Mouse (Mus musculus) limb, embryonic 15.5 days (tissue): ENCODE measurements around the gene Klrb1b. TPM values are rescaled to one million over a fixed set of nuclear protein-coding genes. Genes with fewer than 3 reads are reported as not detected.

ENCODE experiments used
- ATAC-seq: fragments of 200-750 bp; cut with Nextera tagmentation; 2 replicates; pipeline ENCODE4 v1.8.0; 2017; ENCODE audit warnings: low read depth, moderate TSS enrichment; ENCODE audit not compliant: insufficient number of reproducible peaks, low FRiP score, low TSS enrichment
- H3K27ac ChIP-seq: fragments of 300-500 bp; sonication (generic); 2 replicates; pipeline ENCODE4 v1.5.1; 2015; ENCODE audit warnings: moderate library complexity, mild to moderate bottlenecking, inconsistent platforms
- H3K27me3 ChIP-seq: fragments of 300-500 bp; sonication (generic); 2 replicates; pipeline ENCODE4 v1.6.1; 2015; ENCODE audit warnings: inconsistent platforms
- H3K36me3 ChIP-seq: fragments of 300-500 bp; sonication (generic); 2 replicates; pipeline ENCODE4 v1.6.1; 2015; ENCODE audit warnings: inconsistent platforms
- H3K4me1 ChIP-seq: fragments of 300-500 bp; sonication (generic); 2 replicates; pipeline ENCODE4 v1.6.1; 2015; ENCODE audit warnings: inconsistent platforms
- H3K4me2 ChIP-seq: fragments of 300-500 bp; sonication (generic); 2 replicates; pipeline ENCODE4 v1.6.1; 2015; ENCODE audit warnings: mild to moderate bottlenecking, inconsistent platforms
- H3K4me3 ChIP-seq: fragments of 300-500 bp; sonication (generic); 2 replicates; pipeline ENCODE4 v1.5.1; 2015; ENCODE audit warnings: mild to moderate bottlenecking, inconsistent platforms
- H3K9ac ChIP-seq: fragments of 300-500 bp; sonication (generic); 2 replicates; pipeline ENCODE4 v1.6.1; 2015; ENCODE audit warnings: inconsistent platforms
- H3K9me3 ChIP-seq: fragments of 300-500 bp; sonication (generic); 2 replicates; pipeline ENCODE4 v1.6.1; 2016; ENCODE audit warnings: inconsistent platforms
- WGBS: fragments of 180-500 bp; shearing (Covaris S2); methylation state at CpG from one replicate; pipeline ENCODE4 v1.1.7; 2015; 5-methylcytosine and 5-hydroxymethylcytosine counted together
- polyA plus RNA-seq: library from polyadenylated mRNA; unstranded; fragments of >200 nt; fragmentation: Nextera tagmentation; extraction: Ambion mirVana; gene quantifications from 2 replicates; pipeline ENCODE4 v1.2.1, GENCODE M21; 2015

Gene Klrb1b
- 0.11 and 0.18 TPM in 2 replicates for polyA plus RNA-seq

- no peak within 1 kb of the TSS for H3K4me2 ChIP-seq
- no peak within 1 kb of the TSS for H3K4me3 ChIP-seq
- H3K27me3 ChIP-seq: no peaks in the 10 kb centered on the region
- H3K36me3 ChIP-seq: no peaks in the 10 kb centered on the region
- no peak for ATAC-seq
- H3K4me1 ChIP-seq: no peaks in the 10 kb centered on the region
- no peak within 1 kb of the TSS for H3K27ac ChIP-seq
- 83% methylated on average over 6 of the region's 6 CpGs for WGBS
- no peak within 1 kb of the TSS for H3K9ac ChIP-seq
- no peaks in the 10 kb centered on the region for H3K9me3 ChIP-seq
These were observed at the start of gene Klrb1b, which contains the start of gene Gm44511 for GRCm38 (mm10) chr6:128826132-128826531. Gene Klrb1b (minus strand): TSS chr6:128826331. Gene Gm44511 (minus strand): TSS chr6:128826315.

GRCm38 (mm10) chr6:128871910-128872610 is 45.9 kb upstream of the Klrb1b start:
- 76% methylated on average over 1 of the region's 1 CpGs for WGBS
- no peak for ATAC-seq
- no peak overlapping the region for H3K27ac ChIP-seq

GRCm38 (mm10) chr6:128868861-128869260 is 42.7 kb upstream of the Klrb1b start:
- Histone ChIP-seq H3K4me3 (no peak overlapping the region), H3K4me1 (no peaks in the 10 kb centered on the region), H3K27ac (no peak overlapping the region), H3K27me3 (no peaks in the 10 kb centered on the region), H3K36me3 (no peaks in the 10 kb centered on the region), H3K4me2 (no peak overlapping the region), H3K9ac (no peak overlapping the region), H3K9me3 (no peaks in the 10 kb centered on the region)
- 19% methylated on average over 3 of the region's 3 CpGs for WGBS
- no peak for ATAC-seq

More at GRCm38 (mm10) chr6:128871910-128872610, 45.9 kb upstream of the Klrb1b start:
- Histone ChIP-seq H3K27me3 (no peaks in the 10 kb centered on the region), H3K4me3 (no peak overlapping the region), H3K4me1 (no peaks in the 10 kb centered on the region), H3K9ac (no peak overlapping the region), H3K4me2 (no peak overlapping the region), H3K36me3 (no peaks in the 10 kb centered on the region), H3K9me3 (no peaks in the 10 kb centered on the region)

- Histone ChIP-seq H3K27ac (no peak overlapping the region), H3K36me3 (no peaks in the 10 kb centered on the region), H3K4me3 (no peak overlapping the region), H3K9me3 (no peaks in the 10 kb centered on the region), H3K9ac (no peak overlapping the region), H3K4me1 (no peaks in the 10 kb centered on the region), H3K4me2 (no peak overlapping the region), H3K27me3 (no peaks in the 10 kb centered on the region)
- WGBS: 79% methylated on average over 2 of the region's 2 CpGs
- ATAC-seq: no peak
These were observed 31.8 kb upstream of the Klrb1b start for GRCm38 (mm10) chr6:128857976-128858375.

- Histone ChIP-seq H3K9me3 (no peaks in the 10 kb centered on the region), H3K36me3 (no peaks in the 10 kb centered on the region), H3K4me2 (no peak overlapping the region), H3K4me3 (no peak overlapping the region), H3K27me3 (no peaks in the 10 kb centered on the region), H3K9ac (no peak overlapping the region), H3K27ac (no peak overlapping the region), H3K4me1 (no peaks in the 10 kb centered on the region)
- 63% methylated on average over 5 of the region's 5 CpGs for WGBS
- ATAC-seq: no peak
These were observed 30.1 kb upstream of the Klrb1b start for GRCm38 (mm10) chr6:128856250-128856649.

- Histone ChIP-seq H3K27ac (no peak overlapping the region), H3K27me3 (no peaks in the 10 kb centered on the region), H3K9me3 (no peaks in the 10 kb centered on the region), H3K4me2 (no peak overlapping the region), H3K4me3 (no peak overlapping the region), H3K9ac (no peak overlapping the region), H3K4me1 (no peaks in the 10 kb centered on the region), H3K36me3 (no peaks in the 10 kb centered on the region)
- 55% methylated on average over 1 of the region's 1 CpGs for WGBS
- ATAC-seq: no peak
These were observed 29.3 kb upstream of the Klrb1b start for GRCm38 (mm10) chr6:128855477-128855876.

GRCm38 (mm10) chr6:128854895-128855294 is 28.8 kb upstream of the Klrb1b start:
- WGBS: 95% methylated on average over 3 of the region's 3 CpGs
- Histone ChIP-seq H3K36me3 (no peaks in the 10 kb centered on the region), H3K4me1 (no peaks in the 10 kb centered on the region), H3K9ac (no peak overlapping the region), H3K4me3 (no peak overlapping the region), H3K27me3 (no peaks in the 10 kb centered on the region), H3K4me2 (no peak overlapping the region), H3K9me3 (no peaks in the 10 kb centered on the region), H3K27ac (no peak overlapping the region)
- ATAC-seq: no peak

GRCm38 (mm10) chr6:128854024-128854820 is 28.1 kb upstream of the Klrb1b start:
- no peaks in the 10 kb centered on the region for H3K27me3 ChIP-seq
- H3K4me2 ChIP-seq: no peak overlapping the region
- H3K27ac ChIP-seq: no peak overlapping the region
- 46% methylated on average over 12 of the region's 12 CpGs for WGBS
- no peaks in the 10 kb centered on the region for H3K36me3 ChIP-seq
- H3K9ac ChIP-seq: no peak overlapping the region
- H3K4me3 ChIP-seq: no peak overlapping the region
- H3K4me1 ChIP-seq: no peaks in the 10 kb centered on the region
- no peak for ATAC-seq
- H3K9me3 ChIP-seq: no peaks in the 10 kb centered on the region

GRCm38 (mm10) chr6:128852766-128853165 is 26.6 kb upstream of the Klrb1b start:
- H3K27me3 ChIP-seq: no peaks in the 10 kb centered on the region
- H3K9ac ChIP-seq: no peak overlapping the region
- H3K9me3 ChIP-seq: no peaks in the 10 kb centered on the region
- no peak for ATAC-seq
- H3K36me3 ChIP-seq: no peaks in the 10 kb centered on the region
- no peak overlapping the region for H3K27ac ChIP-seq
- H3K4me1 ChIP-seq: no peaks in the 10 kb centered on the region
- WGBS: 94% methylated on average over 3 of the region's 3 CpGs
- H3K4me2 ChIP-seq: no peak overlapping the region
- H3K4me3 ChIP-seq: no peak overlapping the region

- Histone ChIP-seq H3K27ac (no peak overlapping the region), H3K27me3 (no peaks in the 10 kb centered on the region), H3K4me3 (no peak overlapping the region), H3K9me3 (no peaks in the 10 kb centered on the region), H3K9ac (no peak overlapping the region), H3K36me3 (no peaks in the 10 kb centered on the region), H3K4me2 (no peak overlapping the region), H3K4me1 (no peaks in the 10 kb centered on the region)
- ATAC-seq: no peak
- WGBS: 72% methylated on average over 2 of the region's 2 CpGs
These were observed 25.0 kb upstream of the Klrb1b start for GRCm38 (mm10) chr6:128851151-128851550.

- WGBS: 59% methylated on average over 2 of the region's 2 CpGs
- no peaks in the 10 kb centered on the region for H3K9me3 ChIP-seq
- no peak for ATAC-seq
- H3K4me2 ChIP-seq: no peak overlapping the region
- no peaks in the 10 kb centered on the region for H3K4me1 ChIP-seq
- H3K27ac ChIP-seq: no peak overlapping the region
- no peak overlapping the region for H3K4me3 ChIP-seq
- no peaks in the 10 kb centered on the region for H3K27me3 ChIP-seq
- no peak overlapping the region for H3K9ac ChIP-seq
- no peaks in the 10 kb centered on the region for H3K36me3 ChIP-seq
These were observed 24.5 kb upstream of the Klrb1b start for GRCm38 (mm10) chr6:128850671-128851070.

GRCm38 (mm10) chr6:128849902-128850301 is 23.8 kb upstream of the Klrb1b start:
- Histone ChIP-seq H3K27me3 (no peaks in the 10 kb centered on the region), H3K4me3 (no peak overlapping the region), H3K4me1 (peaks cover 5% of the 10 kb centered on the region; the same call in 1 of the 2 replicates), H3K4me2 (no peak overlapping the region), H3K9ac (no peak overlapping the region), H3K9me3 (no peaks in the 10 kb centered on the region), H3K27ac (no peak overlapping the region), H3K36me3 (no peaks in the 10 kb centered on the region)
- no peak for ATAC-seq
- 60% methylated on average over 2 of the region's 2 CpGs for WGBS
